Mouse (Mus musculus) left cerebral cortex, postnatal 4 days (tissue): Measurements from ENCODE around the gene Tnfaip2. TPM values are rescaled to one million over a fixed set of nuclear protein-coding genes. Genes with fewer than 3 reads are reported as not detected.

Source experiments
- total RNA-seq, 2 experiments: library from RNA; stranded (reverse); gene quantifications; 2 replicates each; pipeline ENCODE4 v1.2.3; 2021

Tnfaip2 gene
- total RNA-seq, 2 experiments from 2014 or later = 0.38 to 0.50 TPM

Other genes starting within 250 kb of the Tnfaip2 start
- gene Amn, start 171.4 kb upstream of the Tnfaip2 start, total RNA-seq = 10 to 100 TPM; 15.9 to 16.3 TPM
- gene Cdc42bpb, start 64.8 kb upstream of the Tnfaip2 start, total RNA-seq = 100 to 1,000 TPM; 153 to 168 TPM
- 1 to 10 TPM; 1.4 to 4.0 TPM for gene Lbhd2, start 35.7 kb upstream of the Tnfaip2 start, total RNA-seq
- gene Exoc3l4, start 25.5 kb upstream of the Tnfaip2 start, total RNA-seq = 1 to 10 TPM in 1 of 2 experiments, under 1 TPM in 1; 0.62 to 1.6 TPM
- 1 to 10 TPM; 2.2 to 2.8 TPM for gene Gm266, start 43.4 kb downstream of the Tnfaip2 start, total RNA-seq
- gene Eif5, start 95.5 kb downstream of the Tnfaip2 start, total RNA-seq = 100 to 1,000 TPM; 270 to 278 TPM
- gene Mark3, start 132.1 kb downstream of the Tnfaip2 start, total RNA-seq = 100 to 1,000 TPM; 139 to 141 TPM
- 100 to 1,000 TPM; 638 to 668 TPM for gene Ckb, start 229.9 kb downstream of the Tnfaip2 start, total RNA-seq
- 10 to 100 TPM; 21.3 to 22.0 TPM for gene Trmt61a, start 235.6 kb downstream of the Tnfaip2 start, total RNA-seq